Mouse (Mus musculus): Measurements from ENCODE around the gene Map3k7.

The Map3k7 gene

DNA sequence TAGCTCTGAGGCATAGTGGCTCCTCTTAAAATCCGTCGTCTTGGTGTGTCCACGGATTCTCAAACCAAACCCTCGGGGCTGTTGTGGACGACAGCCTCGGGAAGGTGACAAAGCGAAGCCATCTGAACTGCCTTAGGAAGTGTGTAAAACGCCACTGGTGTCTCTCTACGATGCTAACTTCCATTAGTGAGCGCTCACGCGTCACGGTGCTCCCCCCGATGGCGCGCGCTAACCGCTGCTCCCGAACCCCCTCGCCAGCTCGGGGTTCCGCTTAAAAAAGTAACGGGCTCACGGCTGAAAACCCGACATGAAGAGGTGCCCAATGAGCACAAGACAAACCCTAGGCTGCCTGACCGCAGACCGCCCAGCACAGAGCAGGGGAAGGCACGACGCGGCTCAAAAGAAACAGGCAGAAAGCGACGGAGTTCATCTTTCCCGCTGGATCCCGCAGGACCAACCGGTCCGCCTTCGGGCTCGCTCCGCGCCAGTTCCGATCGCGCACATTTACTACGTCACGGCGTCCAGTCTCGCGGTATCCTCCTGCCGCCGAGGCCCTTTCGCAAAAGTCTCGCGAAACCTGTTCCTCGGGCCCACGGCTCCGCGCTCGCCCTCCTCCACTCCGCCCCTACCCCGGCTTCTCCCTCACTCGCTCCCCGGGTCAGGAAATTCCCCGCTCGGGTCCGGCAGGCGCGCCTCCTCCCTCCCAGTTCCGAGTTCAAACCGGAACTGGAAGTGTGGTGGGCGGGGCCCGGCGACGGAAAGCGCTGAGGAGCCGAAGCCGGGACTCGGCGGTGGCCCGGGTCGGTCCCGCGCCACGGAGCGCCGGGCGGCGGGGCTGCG is at the start of gene Map3k7:
Gene Map3k7, plus strand, starts transcription at position 744 of the 840 bp plus-strand sequence.
- peak; percentile 94 for DNase-seq (ENCODE audit: low spot score)

DNA sequence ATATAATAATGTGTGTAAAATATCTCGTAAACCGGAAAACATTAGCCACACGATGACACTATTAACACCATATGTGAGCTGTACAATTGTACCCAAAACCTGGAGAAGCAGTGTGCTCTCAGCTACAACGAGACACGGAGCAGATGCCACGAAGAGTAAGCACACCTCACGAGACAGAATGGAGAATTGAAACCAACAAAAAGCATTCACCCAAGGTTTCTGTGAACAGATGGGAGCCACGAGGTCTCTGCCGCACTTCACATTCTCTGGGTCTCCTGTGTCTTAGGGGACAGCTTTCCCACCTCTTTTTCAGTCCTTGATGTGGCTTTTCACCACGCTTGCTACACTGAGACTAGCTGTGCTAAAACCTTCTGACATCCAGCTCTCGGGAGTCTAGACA is 48.8 kb upstream of the Map3k7 start:
- no peak for DNase-seq (ENCODE audit: low spot score)

- DNase-seq (ENCODE audit: low spot score), result no peak
Measured at GRCm38 (mm10) chr4:31918717-31919116, 45.2 kb upstream of the Map3k7 start.

DNA sequence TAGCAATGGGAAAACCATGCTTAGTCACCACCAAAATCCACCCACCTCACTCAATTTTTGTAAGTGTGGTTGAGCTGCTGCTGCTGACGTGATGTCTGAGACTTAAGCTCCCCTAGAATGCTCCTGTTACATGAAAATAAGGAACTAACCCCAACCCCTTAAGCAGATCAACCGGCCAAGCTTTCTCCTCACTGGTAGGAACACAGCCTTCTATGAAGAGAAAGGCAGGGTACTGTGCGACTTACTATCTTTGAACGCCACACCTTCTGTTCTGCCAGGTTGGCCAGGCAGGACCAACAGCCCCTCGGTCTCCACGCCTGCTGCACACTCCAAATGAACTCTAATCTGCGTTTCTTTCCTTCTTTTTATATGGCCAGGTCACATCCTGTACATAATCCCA is 41.7 kb upstream of the Map3k7 start:
- no peak for DNase-seq (ENCODE audit: low spot score)

GRCm38 (mm10) chr4:31923437-31923836 is 40.5 kb upstream of the Map3k7 start:
- no peak for DNase-seq (ENCODE audit: low spot score)

DNA sequence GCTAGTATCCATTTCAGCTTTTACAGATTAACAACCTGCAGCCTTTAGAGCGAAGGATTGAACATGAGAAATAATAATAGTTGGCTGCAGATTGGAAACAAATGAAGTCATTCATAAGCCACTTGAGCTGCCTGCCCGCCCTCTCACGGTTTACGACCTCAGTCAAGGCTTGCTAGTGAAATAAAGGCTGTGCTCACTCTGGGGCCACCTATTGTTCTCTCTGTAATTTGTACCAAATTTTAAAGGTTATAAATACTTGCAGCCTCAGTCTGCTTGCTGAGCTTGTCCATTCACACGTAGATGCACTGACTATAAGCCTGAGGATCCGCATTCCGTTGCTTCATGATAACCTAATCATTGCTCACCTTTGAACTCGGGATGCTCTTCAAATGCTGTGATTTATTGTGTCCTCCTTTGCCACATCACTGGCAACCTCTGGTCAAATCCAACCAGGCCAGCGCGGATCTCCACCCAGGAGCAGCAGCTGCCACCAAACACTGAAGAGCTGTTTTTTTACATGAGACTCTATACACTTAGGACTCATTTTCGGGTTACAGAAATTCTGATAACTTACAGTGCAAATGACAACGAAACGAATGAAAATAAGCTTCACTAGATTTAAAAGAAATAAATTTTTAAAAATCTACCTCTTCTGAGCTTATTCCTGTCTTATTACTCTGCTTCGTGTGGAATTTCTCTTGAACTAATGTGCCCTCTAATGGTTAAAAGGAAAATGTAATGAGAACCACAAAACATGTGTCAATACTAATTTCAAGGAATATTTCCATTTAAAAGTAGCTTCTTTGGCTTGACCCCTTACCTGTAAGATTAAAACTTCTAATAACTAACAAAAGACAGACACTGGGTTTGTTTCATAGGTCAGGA is 39.4 kb upstream of the Map3k7 start:
- no peak for DNase-seq (ENCODE audit: low spot score)

- no peak for DNase-seq (ENCODE audit: low spot score)
Measured at GRCm38 (mm10) chr4:31933171-31933570, 30.7 kb upstream of the Map3k7 start.

- no peak for DNase-seq (ENCODE audit: low spot score)
Measured at GRCm38 (mm10) chr4:31935831-31936306, 28.0 kb upstream of the Map3k7 start.

DNA sequence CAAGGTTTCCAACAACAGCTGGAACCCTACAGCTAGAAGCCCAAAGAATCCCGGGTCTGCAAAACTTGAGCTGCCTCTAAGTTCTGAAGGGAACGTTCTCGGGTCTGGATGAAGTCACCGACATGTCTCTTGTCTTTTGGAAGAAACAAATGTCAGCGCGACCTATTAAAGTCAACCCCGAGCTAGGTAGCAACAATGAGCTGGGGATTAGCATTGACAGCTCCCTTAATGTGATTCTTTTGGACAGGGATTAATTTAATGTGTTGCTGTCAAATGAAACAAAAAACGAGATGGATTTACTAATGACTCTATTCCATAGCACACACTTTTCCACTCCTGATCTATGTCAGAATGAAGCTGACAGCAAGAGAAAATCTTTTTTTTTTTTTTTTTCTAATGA is 27.5 kb upstream of the Map3k7 start:
- DNase-seq (ENCODE audit: low spot score), result no peak

GRCm38 (mm10) chr4:31936911-31937375 is 27.0 kb upstream of the Map3k7 start:
- DNase-seq (ENCODE audit: low spot score), result no peak

- no peak for DNase-seq (ENCODE audit: low spot score)
Measured at GRCm38 (mm10) chr4:31937376-31938281, 26.3 kb upstream of the Map3k7 start.

DNA sequence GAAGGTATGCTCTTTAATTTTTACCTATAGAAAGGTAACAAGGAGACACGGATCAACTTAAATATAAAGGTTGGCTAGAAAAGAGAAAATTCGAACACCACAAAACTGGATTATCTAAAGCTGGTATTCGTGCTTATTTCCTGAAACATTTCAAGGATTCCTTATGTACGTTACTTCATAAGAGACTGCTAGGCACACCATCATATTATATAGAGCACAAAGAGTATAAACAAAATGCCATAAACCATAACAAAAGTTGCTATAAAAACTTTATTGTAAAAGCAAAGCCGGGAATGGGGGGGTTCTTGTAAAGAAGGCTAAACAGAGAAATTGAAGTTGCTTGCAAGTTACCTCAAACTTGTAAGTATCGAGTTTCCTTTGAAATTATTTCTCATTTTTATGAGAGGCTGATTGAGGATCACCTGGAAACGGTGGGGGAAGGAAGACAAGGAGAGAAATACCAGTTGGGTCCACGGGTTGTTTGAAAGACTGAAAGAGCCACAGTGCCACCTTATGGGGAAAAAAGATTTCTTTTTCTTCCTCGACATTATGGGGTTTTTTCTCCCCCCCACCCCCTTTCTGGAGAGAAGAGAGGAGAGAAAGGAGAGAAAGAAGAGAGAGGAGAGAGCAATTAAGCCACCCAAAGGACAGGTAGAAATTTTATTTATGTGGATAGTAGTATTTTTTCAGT is 25.3 kb upstream of the Map3k7 start:
- no peak for DNase-seq (ENCODE audit: low spot score)

DNA sequence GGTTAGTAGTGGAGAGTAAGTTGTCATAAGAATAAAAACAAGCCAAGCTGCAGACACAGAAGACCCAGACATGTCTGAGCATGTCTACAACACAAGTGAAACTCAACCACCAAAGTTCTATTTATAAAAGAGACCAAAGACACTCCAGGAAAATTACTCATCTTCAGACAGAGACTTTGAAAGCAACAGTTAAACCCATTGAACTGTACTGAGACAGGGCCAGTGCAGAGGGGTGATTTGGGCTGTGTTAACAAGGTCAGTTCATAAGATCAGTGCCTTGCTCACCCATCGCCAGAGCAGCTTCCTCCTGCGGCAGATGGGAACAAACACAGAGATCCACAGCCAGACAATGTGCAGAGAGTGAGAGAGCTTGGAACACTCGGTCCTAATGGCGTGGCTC is 22.3 kb upstream of the Map3k7 start:
- DNase-seq (ENCODE audit: low spot score), result no peak

DNA sequence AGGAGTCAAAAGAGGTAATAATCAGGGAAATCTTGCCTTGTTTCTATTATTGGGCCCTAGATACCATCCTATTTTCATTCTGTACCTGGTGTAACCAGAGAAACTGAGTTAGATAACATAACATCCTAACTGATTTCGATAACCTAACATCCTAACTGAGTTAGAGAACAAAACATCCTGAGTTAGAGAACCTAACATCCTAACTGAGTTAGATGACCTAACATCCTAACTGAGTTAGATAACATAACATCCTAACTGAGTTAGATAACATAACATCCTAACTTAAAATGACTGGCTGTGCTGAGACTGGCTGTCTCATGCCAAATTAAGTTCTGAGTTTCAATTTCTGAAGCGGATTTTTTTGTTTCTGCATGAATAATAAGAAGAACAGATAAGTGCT is 20.9 kb upstream of the Map3k7 start:
- no peak for DNase-seq (ENCODE audit: low spot score)

DNA sequence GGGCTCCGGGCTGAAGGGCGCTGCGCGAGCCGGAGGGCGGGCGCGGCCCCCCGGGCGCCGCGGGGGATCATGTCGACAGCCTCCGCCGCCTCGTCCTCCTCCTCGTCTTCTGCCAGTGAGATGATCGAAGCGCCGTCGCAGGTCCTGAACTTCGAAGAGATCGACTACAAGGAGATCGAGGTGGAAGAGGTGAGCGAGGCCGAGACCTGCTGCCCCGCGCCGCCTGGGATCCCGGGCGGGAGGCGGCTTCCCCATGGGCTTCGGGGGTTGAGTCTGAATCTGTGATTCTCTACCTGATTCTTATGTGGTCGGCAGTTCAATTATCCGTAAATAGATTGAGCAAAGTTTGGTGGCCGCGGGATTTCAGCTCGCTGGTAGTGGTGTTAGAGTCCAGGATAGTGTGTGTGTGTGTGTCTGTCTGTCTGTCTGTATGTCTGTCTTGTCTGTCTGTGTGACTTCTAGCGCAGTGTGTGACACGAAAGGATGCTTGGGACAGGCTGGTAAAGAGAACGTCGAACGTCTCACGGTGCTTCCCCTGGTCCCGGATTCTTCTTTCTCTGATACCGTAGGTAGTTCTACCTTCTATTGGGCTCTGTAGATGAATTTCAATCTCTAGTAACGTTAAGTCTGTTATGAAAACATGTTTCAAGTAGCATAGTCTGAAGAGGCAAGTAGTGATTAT is 438 bp downstream of the Map3k7 start:
- DNase-seq (ENCODE audit: low spot score), result no peak

DNA sequence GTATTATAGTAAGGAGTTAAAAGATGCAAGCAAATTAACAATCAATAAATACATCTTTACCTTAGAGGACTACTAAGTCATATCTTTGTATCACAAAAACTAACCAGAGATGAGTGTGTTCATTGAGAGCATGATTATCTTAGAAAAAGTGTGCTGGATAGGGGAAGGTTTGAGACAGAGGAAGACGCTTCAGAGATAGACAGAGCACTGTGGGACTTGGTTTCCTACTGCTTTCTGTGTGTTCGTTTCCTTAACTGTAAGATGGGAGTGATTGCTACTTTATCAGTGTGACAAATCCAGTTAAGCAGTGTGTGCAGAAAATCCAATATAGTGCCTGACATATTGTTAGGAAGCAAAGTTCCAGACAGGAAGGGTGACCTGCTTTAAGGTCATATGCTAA is 1.3 kb downstream of the Map3k7 start:
- DNase-seq (ENCODE audit: low spot score), result no peak

DNA sequence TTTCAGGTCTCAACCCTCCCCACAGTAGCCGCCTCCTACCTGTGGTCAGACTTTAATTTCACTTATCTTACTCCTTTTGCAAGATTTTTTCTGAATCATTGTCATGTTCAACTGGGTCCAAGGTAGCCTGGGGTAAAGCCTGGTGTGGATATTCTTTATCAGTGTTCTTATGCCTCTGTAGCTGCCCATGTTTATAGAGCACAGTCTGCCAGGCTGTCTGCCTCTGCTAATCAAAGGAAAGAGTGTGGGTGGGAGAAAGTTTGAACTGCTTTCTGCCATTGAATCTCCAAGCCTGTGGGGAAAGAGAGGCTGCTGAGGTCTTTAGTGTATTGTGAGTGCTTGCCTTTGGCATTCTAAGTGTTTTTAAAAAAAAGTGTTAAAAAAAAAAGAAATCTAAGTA is 7.5 kb downstream of the Map3k7 start:
- no peak for DNase-seq (ENCODE audit: low spot score)

DNA sequence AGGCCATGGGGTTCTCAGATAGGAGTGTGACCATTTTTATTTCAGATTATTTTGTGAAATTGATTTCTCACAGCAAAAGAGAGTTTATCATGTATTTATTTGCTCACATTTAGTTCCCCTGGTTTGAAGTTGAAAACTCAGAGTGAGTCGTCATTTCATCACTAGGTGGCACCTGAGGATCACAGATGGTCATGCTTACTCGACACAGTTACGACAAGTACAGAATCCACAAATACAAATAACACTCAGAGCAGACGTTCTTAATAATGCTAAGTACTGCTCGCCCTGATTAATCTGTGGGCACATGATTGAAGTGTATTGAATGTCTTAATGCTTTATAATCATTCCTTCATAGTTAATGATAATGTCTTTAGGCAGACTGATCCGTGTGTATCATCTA is 8.3 kb downstream of the Map3k7 start:
- DNase-seq (ENCODE audit: low spot score), result no peak

DNA sequence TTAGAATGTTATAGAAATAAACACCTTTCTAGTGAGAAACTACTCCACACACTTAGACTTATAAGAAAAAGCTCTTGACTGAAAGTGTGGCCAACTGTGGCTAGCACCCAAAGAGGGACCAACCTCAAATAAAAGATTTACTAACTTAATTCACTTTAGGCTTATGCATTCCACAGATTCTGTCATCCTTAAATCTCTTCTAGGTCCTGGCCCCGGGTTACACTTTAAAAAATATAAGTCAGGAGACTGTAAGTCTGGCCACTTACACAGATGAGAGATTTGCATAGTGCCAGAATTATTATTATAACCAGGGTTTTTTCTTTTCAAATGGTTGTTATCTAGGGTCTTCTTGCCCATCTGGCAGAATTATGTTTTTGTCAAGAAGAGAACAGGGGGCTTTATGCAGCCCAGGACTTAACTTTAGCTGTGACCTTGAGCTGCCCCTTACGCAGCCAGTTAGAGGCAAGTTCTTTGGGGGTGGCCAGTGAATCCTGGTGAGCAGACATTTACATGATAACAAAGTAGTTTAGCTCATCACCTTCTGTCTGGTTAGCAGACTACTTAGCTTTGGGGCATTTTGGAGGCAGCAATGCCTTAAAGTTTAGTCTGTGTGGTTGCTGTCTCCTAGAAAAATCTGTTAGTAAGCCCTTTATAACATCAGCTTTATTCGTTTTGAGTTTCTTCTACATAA is 11.5 kb downstream of the Map3k7 start:
- DNase-seq (ENCODE audit: low spot score), result no peak

DNA sequence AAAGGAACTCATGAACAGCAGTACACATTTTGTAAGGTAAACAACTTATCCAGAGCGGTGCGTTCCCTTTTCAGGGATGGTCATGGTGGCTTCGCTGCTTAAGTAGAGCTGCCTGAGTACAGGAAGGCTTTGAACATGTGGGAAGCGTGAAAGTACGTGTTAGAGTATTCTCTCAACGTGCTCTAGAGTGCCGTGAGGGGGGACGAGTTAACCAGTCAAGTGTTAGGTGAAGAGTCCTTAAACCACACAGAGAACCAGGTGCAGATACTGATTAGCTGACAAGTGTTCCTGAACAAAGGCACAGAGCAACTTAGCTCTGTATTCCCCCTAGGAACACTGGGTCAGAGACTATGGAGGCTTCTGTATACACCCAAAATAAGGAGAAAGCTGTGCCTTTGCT is 18.0 kb downstream of the Map3k7 start:
- no peak for DNase-seq (ENCODE audit: low spot score)

Measured in testis, postnatal 14 days (tissue).